Mouse (Mus musculus) cortical plate, adult 2 months (tissue): ENCODE data around the gene Spon1.

ENCODE experiments used
- CTCF ChIP-seq: fragments of 200-500 bp; IDR thresholded peaks from 2 replicates; pipeline ENCODE4 v1.5.1; 2011; ENCODE audit warnings: mild to moderate bottlenecking, control low read depth, low read length; ENCODE audit not compliant: insufficient read depth; ENCODE audit errors: extremely low read depth
- POLR2A ChIP-seq: fragments of 200-500 bp; IDR thresholded peaks from 2 replicates; pipeline ENCODE4 v1.6.1; 2011; ENCODE audit warnings: mild to moderate bottlenecking, low read length, control low read depth; ENCODE audit not compliant: insufficient read depth; ENCODE audit errors: extremely low read depth

GRCm38 (mm10) chr7:114086021-114086710, 320.4 kb downstream of the Spon1 start:
- TF ChIP-seq CTCF (no peak), POLR2A (no peak)
